Mouse (Mus musculus) neural tube, embryonic 11.5 days (tissue): ENCODE data around the gene Myo15b. TPM values are rescaled to one million over a fixed set of nuclear protein-coding genes. Genes with fewer than 3 reads are reported as not detected.

ENCODE experiments used
- ATAC-seq: fragments of 200-750 bp; cut with Nextera tagmentation; 2 replicates; pipeline ENCODE4 v1.8.0; 2017; ENCODE audit warnings: moderate number of reproducible peaks, mild to moderate bottlenecking, moderate TSS enrichment, moderate library complexity; ENCODE audit not compliant: insufficient read depth, low FRiP score, low TSS enrichment
- DNase-seq: peaks from one replicate; pipeline ENCODE4 v3.0.0-alpha.2; 2015; ENCODE audit warnings: low spot score
- H3K27ac ChIP-seq: fragments of 300-500 bp; sonication (generic); 2 replicates; pipeline ENCODE4 v1.5.1; 2014; ENCODE audit warnings: low read depth, mild to moderate bottlenecking, low read length
- H3K27me3 ChIP-seq: fragments of 300-500 bp; sonication (generic); 2 replicates; pipeline ENCODE4 v1.6.1; 2014; ENCODE audit warnings: mild to moderate bottlenecking, low read length, mixed read lengths; ENCODE audit not compliant: control insufficient read depth, insufficient read depth
- H3K36me3 ChIP-seq: fragments of 300-500 bp; sonication (generic); 2 replicates; pipeline ENCODE4 v1.6.1; 2014; ENCODE audit warnings: mild to moderate bottlenecking, low read length, moderate library complexity, mixed read lengths; ENCODE audit not compliant: control insufficient read depth, insufficient read depth
- H3K4me1 ChIP-seq: fragments of 300-500 bp; sonication (generic); 2 replicates; pipeline ENCODE4 v1.6.1; 2014; ENCODE audit warnings: low read length, mixed read lengths; ENCODE audit not compliant: control insufficient read depth, insufficient read depth
- H3K4me2 ChIP-seq: fragments of 300-500 bp; sonication (generic); 2 replicates; pipeline ENCODE4 v1.6.1; 2014; ENCODE audit warnings: low read depth, mild to moderate bottlenecking, moderate library complexity
- H3K4me3 ChIP-seq: fragments of 300-500 bp; sonication (generic); 2 replicates; pipeline ENCODE4 v1.5.1; 2014; ENCODE audit warnings: low read depth, low read length
- H3K9ac ChIP-seq: fragments of 300-500 bp; sonication (generic); 2 replicates; pipeline ENCODE4 v1.6.1; 2014; ENCODE audit warnings: mild to moderate bottlenecking, low read length
- H3K9me3 ChIP-seq: fragments of 300-500 bp; sonication (generic); 2 replicates; pipeline ENCODE4 v1.6.1; 2016; ENCODE audit warnings: low read length; ENCODE audit not compliant: control insufficient read depth
- WGBS: fragments of 180-500 bp; shearing (Covaris S2); extraction: QIAGEN DNeasy Blood & Tissue Kit; methylation state at CpG from one replicate; pipeline ENCODE4 v1.1.7; 2014; 5-methylcytosine and 5-hydroxymethylcytosine counted together
- polyA plus RNA-seq: library from polyadenylated mRNA; unstranded; fragments of >200 nt; fragmentation: Nextera tagmentation; extraction: Ambion mirVana; gene quantifications from 2 replicates; pipeline ENCODE4 v1.2.1, GENCODE M21; 2014

Myo15b gene
- polyA plus RNA-seq = 0.12 and 0.13 TPM in 2 replicates

- no peak within 1 kb of the TSS for H3K27ac ChIP-seq
- H3K4me2 ChIP-seq = peak within 1 kb of the TSS; percentile 41
- H3K4me3 ChIP-seq = peak within 1 kb of the TSS; percentile 27
- peaks cover 3% of the 10 kb centered on the region; the same call in 1 of the 2 replicates for H3K4me1 ChIP-seq
- DNase-seq = peak; percentile 24
- H3K9me3 ChIP-seq = no peaks in the 10 kb centered on the region
- ATAC-seq = no peak
- WGBS = 10% methylated on average over 27 of the region's 27 CpGs
- peak within 1 kb of the TSS; percentile 26 for H3K9ac ChIP-seq
- no peaks in the 10 kb centered on the region; the same call in 1 of the 2 replicates for H3K36me3 ChIP-seq
- H3K27me3 ChIP-seq = peaks cover 38% of the 10 kb centered on the region
Observed at GRCm38 (mm10) chr11:115858354-115858753, at the start of gene Myo15b. Myo15b (plus strand) TSS chr11:115858406.

- no peak overlapping the region for H3K4me3 ChIP-seq
- ATAC-seq = no peak
- H3K4me2 ChIP-seq = no peak overlapping the region
- no peak for DNase-seq
- H3K27me3 ChIP-seq = no peaks in the 10 kb centered on the region
- H3K9ac ChIP-seq = peak overlapping the region; percentile 18; the same call in 1 of the 2 replicates
- H3K9me3 ChIP-seq = no peaks in the 10 kb centered on the region
- 66% methylated on average over 10 of the region's 10 CpGs for WGBS
- H3K36me3 ChIP-seq = peaks cover 15% of the 10 kb centered on the region
- H3K27ac ChIP-seq = peak overlapping the region; percentile 39; the same call in 1 of the 2 replicates
- peaks cover 30% of the 10 kb centered on the region for H3K4me1 ChIP-seq
Observed at GRCm38 (mm10) chr11:115808696-115809310, 49.4 kb upstream of the Myo15b start.

- Histone ChIP-seq H3K27ac (no peak overlapping the region), H3K4me3 (no peak overlapping the region), H3K36me3 (peaks cover 15% of the 10 kb centered on the region), H3K9me3 (no peaks in the 10 kb centered on the region), H3K4me2 (no peak overlapping the region), H3K27me3 (no peaks in the 10 kb centered on the region), H3K4me1 (peaks cover 32% of the 10 kb centered on the region), H3K9ac (no peak overlapping the region; the same call in 1 of the 2 replicates)
- no peak for DNase-seq
- ATAC-seq = no peak
- 78% methylated on average over 8 of the region's 8 CpGs for whole genome bisulfite sequencing
Observed at GRCm38 (mm10) chr11:115809311-115809781, 48.9 kb upstream of the Myo15b start.

DNA sequence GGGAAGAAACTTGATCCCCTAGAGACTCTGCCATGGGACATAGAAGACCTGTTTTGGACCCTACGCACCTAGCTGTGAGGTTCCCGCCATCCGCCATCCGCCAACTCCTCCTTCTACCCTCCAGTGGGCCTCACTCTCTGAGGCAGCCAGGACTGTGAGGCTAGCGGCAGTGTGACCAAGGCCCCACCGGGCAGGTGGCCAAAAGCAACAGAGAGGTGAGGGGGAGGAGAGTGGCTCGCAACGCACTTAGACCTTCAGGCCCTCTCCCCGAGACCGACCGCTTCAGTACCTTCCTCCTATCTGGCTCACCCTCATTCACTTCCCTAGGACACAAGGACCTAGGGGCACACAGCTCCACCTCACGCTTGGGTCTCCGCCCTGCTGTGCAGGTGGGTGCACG lies 47.8 kb upstream of the Myo15b start:
- peaks cover 35% of the 10 kb centered on the region for H3K4me1 ChIP-seq
- peaks cover 12% of the 10 kb centered on the region for H3K36me3 ChIP-seq
- H3K9ac ChIP-seq = no peak overlapping the region
- no peak for DNase-seq
- no peak for ATAC-seq
- no peak overlapping the region; the same call in 1 of the 2 replicates for H3K4me3 ChIP-seq
- H3K9me3 ChIP-seq = no peaks in the 10 kb centered on the region
- H3K4me2 ChIP-seq = no peak overlapping the region
- H3K27ac ChIP-seq = no peak overlapping the region
- no peaks in the 10 kb centered on the region for H3K27me3 ChIP-seq
- WGBS = 83% methylated on average over 14 of the region's 14 CpGs

DNA sequence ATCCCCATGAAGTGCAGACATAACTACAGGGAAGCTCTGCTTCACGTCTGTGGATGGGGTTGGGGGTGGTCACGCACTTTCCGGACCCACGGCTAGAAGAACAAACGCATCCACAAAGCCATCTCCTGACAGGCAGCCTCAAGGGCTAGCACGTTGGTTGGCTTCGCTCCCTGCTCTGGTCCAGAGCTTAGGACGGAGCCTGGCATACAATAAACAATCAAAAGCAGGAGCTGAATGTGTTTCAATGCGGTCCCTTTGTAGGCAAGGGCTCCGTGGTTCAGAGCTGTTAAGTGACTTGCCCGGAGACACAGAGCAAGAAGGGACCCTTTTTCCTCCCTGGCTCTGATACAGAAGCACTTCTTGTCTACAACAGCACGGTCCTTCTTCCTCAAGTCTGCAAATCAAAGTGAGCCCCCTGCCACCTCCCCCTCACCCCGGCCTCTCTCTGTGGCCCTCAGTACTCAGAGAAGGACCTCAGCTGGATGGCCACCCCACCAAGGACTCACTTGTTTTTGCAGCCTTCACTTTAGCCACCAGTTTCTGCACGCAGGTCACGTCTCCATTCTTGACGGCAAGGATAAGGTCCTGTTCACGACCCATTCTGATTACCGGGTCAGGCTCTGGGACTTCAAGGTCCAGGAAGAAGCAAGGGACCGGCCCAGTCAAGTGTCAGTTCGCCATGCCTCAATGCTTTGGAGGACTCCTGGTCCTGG lies 46.7 kb upstream of the Myo15b start:
- no peak for ATAC-seq
- Histone ChIP-seq H3K9ac (peak overlapping the region; percentile 85; the same call in 1 of the 2 replicates), H3K4me1 (peaks cover 39% of the 10 kb centered on the region), H3K27ac (no peak overlapping the region), H3K4me2 (peak overlapping the region; percentile 95), H3K36me3 (peaks cover 9% of the 10 kb centered on the region), H3K27me3 (no peaks in the 10 kb centered on the region), H3K4me3 (0 out of 2 replicates have a peak overlapping the region, but pooled peaks have one; percentile 91), H3K9me3 (no peaks in the 10 kb centered on the region)
- DNase-seq = no peak
- 84% methylated on average over 20 of the region's 20 CpGs for WGBS

DNA sequence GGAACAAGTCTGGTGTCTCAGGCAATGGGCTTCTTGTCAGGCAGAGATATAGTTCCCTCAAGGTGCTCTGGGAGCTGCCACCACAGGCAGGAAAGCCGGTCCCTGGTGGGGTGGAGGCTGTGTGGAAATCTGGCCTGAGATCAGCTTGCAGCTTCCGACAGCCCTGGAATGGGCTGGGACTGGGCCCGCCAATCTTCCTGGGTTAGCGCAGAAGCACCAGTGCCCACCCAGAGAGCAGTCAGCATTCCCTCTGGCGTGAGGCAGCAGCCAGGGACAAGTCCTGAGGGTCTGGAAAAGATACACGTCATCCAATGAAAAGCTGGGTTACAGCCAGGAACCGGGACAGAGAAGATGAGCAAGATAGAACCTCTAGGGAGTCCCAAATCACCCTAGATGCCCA lies 46.1 kb upstream of the Myo15b start:
- ATAC-seq (no peak), DNase-seq (no peak)
- Histone ChIP-seq H3K36me3 (peaks cover 5% of the 10 kb centered on the region), H3K4me3 (peak overlapping the region; percentile 91), H3K4me2 (peak overlapping the region; percentile 95), H3K4me1 (peaks cover 39% of the 10 kb centered on the region), H3K9ac (peak overlapping the region; percentile 85), H3K27ac (no peak overlapping the region), H3K9me3 (no peaks in the 10 kb centered on the region), H3K27me3 (no peaks in the 10 kb centered on the region)
- WGBS = 63% methylated on average over 7 of the region's 7 CpGs

- ATAC-seq (peak; percentile 22), DNase-seq (no peak)
- Histone ChIP-seq H3K4me1 (peaks cover 39% of the 10 kb centered on the region), H3K27me3 (no peaks in the 10 kb centered on the region), H3K4me3 (peak overlapping the region; percentile 91), H3K27ac (0 out of 2 replicates have a peak overlapping the region, but pooled peaks have one; percentile 27), H3K4me2 (peak overlapping the region; percentile 95), H3K36me3 (peaks cover 7% of the 10 kb centered on the region), H3K9ac (peak overlapping the region; percentile 85), H3K9me3 (no peaks in the 10 kb centered on the region)
- 5% methylated on average over 28 of the region's 28 CpGs for WGBS
Observed at GRCm38 (mm10) chr11:115812533-115813420, 45.4 kb upstream of the Myo15b start.
